Mouse (Mus musculus) forebrain, embryonic 10.5 days (tissue): Measurements from ENCODE around the gene Mvb12b. TPM values are rescaled to one million over a fixed set of nuclear protein-coding genes. Genes with fewer than 3 reads are reported as not detected.
A peak's percentile ranks its signal among the peaks of the same experiment; 100 is the strongest.

ENCODE experiments used
- DNase-seq: peaks from one replicate; pipeline ENCODE4 v3.0.0-alpha.2; 2017; ENCODE audit warnings: low spot score; ENCODE audit errors: extremely low spot score
- H3K27ac ChIP-seq: fragments of 300-500 bp; sonication (generic); 2 replicates; pipeline ENCODE4 v1.5.1; 2016; ENCODE audit warnings: mild to moderate bottlenecking
- H3K27me3 ChIP-seq: fragments of 300-500 bp; sonication (generic); 2 replicates; pipeline ENCODE4 v1.6.1; 2016; ENCODE audit warnings: mild to moderate bottlenecking; ENCODE audit not compliant: poor library complexity, severe bottlenecking
- H3K36me3 ChIP-seq: fragments of 300-500 bp; sonication (generic); replicated peaks from 2 replicates; pipeline ENCODE4 v1.6.1; 2016; ENCODE audit warnings: mild to moderate bottlenecking, moderate library complexity
- H3K4me1 ChIP-seq: fragments of 300-500 bp; sonication (generic); 2 replicates; pipeline ENCODE4 v1.6.1; 2016
- H3K4me3 ChIP-seq: fragments of 300-500 bp; sonication (generic); 2 replicates; pipeline ENCODE4 v1.5.1; 2016; ENCODE audit warnings: mild to moderate bottlenecking, moderate library complexity
- H3K9me3 ChIP-seq: fragments of 300-500 bp; sonication (generic); 2 replicates; pipeline ENCODE4 v1.6.1; 2016; ENCODE audit warnings: mild to moderate bottlenecking, moderate library complexity
- WGBS: fragments of 180-500 bp; shearing (Covaris S2); methylation state at CpG from one replicate; pipeline ENCODE4 v1.1.7; 2016; 5-methylcytosine and 5-hydroxymethylcytosine counted together
- polyA plus RNA-seq: library from polyadenylated mRNA; unstranded; fragments of >200 nt; fragmentation: Nextera tagmentation; extraction: Ambion mirVana; gene quantifications from 2 replicates; pipeline ENCODE4 v1.2.1, GENCODE M21; 2016

Gene Mvb12b
- polyA plus RNA-seq, 1 experiment from 2014 or later: 15.8 TPM

DNA sequence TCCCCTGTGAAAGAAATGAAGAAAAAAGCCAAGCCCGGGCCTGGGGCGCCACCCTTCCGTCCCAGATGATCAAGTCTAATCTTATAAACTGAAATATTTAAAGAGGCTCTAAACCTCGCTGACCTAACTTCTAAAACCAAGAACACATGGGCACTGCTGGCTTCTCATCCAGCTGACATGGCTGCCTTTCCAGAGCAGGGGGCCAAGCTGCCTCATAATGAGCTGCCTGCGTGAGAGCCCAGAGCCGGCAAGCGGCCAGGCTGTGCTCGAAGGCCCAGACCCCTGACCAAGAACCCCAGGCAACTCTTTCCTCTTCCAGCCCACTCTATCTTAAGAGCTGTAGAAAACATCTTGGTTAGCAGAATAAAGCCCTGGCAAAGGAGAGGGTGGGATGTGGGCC lies 73.2 kb downstream of the Mvb12b start:
- H3K4me1 ChIP-seq: peaks cover 60% of the 10 kb centered on the region
- H3K36me3 ChIP-seq: peaks cover 24% of the 10 kb centered on the region
- no peak overlapping the region for H3K4me3 ChIP-seq
- 63% methylated on average over 8 of the region's 8 CpGs for WGBS
- no peak for DNase-seq
- no peaks in the 10 kb centered on the region for H3K9me3 ChIP-seq
- H3K27me3 ChIP-seq: peaks cover 9% of the 10 kb centered on the region; the same call in 1 of the 2 replicates
- H3K27ac ChIP-seq: peak overlapping the region; percentile 25; the same call in 1 of the 2 replicates

DNA sequence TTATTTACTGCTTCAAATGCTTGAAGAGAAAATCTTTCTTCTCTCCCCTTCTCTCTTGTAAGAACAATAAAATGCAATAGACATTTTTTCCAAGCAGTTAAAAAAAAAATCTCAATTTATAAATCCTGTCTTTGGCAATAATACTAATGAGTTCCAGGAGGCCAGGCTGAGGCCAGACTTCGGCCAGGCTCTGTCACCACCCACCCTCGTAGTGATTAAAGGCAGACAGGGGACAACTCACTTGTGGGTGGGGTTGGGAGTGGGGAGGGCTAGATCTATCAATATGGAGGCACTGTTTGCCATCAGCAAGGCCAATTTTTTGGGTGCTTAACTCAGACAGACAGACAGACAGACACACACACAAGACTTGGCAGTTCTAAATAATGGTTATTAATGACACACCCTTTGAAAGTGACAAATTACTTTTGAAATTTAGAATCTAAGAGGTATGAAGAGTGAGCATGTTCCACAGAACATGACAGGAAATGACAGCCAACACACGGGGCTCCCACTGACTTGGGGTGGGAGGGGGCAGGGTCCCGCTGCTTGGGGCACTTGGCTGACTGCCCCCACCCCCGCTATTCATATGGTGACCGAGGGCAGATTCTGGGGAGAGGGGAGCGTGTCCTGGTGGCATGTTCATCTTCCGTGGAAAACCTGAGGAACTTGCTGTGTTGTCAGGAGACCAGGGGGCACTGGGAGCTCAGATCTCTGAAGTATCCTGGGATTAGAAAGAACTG lies 74.1 kb downstream of the Mvb12b start:
- no peak for DNase-seq
- H3K27ac ChIP-seq: no peak overlapping the region
- WGBS: 56% methylated on average over 8 of the region's 8 CpGs

DNA sequence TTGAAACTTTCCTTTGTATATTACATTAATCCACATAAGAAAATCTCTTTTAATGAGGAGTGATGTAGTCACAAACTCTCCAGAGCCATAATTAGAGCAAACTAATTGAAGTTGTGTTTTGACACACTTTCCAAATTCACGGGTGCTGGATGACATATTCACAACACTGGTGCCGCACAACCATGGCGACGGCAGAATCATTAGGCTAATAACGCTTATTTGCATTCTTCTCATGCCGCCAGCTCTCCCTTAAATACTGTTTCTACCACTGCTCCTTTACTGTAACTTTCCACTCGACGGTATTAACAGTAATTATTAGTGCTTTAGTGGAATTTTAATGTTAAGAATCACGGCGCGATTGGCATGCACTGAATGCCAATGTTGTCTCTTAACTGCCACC lies 74.8 kb downstream of the Mvb12b start:
- H3K9me3 ChIP-seq: no peaks in the 10 kb centered on the region
- H3K36me3 ChIP-seq: peaks cover 11% of the 10 kb centered on the region
- no peak for DNase-seq
- H3K4me1 ChIP-seq: peaks cover 67% of the 10 kb centered on the region
- H3K4me3 ChIP-seq: no peak overlapping the region
- no peak overlapping the region for H3K27ac ChIP-seq
- WGBS: 77% methylated on average over 11 of the region's 11 CpGs
- H3K27me3 ChIP-seq: peaks cover 9% of the 10 kb centered on the region; the same call in 1 of the 2 replicates

More for the DNA sequence above, 74.1 kb downstream of the Mvb12b start:
- Histone ChIP-seq H3K36me3 (peaks cover 15% of the 10 kb centered on the region), H3K4me3 (no peak overlapping the region), H3K4me1 (peaks cover 67% of the 10 kb centered on the region), H3K27me3 (peaks cover 9% of the 10 kb centered on the region; the same call in 1 of the 2 replicates), H3K9me3 (no peaks in the 10 kb centered on the region)

DNA sequence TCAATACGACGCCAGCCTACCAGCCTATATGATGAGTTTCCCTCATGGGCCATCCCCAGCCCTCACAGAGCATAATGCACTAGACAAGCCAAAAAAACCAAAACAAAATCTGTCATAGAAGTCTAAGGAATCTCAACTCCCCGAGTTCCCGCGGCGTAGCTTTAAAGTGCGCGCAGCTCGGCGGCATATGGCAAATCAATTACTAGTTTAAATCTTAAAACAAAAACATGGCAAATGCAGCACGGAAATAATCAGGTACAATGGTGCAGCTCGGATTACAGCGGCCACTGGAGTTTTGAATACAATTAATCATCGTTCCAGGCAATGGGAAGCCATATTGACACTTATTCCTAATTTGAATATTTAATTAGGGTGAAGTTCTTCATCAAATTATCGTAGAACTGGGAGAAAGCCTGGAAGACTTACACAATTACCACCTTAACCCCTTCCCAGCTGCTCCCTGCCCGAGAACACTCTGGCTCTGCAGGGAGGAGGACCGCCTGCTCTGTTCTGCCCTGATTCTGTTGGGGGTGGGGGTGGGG lies 76.3 kb downstream of the Mvb12b start:
- Histone ChIP-seq H3K4me3 (no peak overlapping the region), H3K27me3 (peaks cover 9% of the 10 kb centered on the region; the same call in 1 of the 2 replicates), H3K27ac (peak overlapping the region; percentile 48; the same call in 1 of the 2 replicates), H3K4me1 (peaks cover 61% of the 10 kb centered on the region), H3K36me3 (no peaks in the 10 kb centered on the region; the same call in 1 of the 2 replicates), H3K9me3 (no peaks in the 10 kb centered on the region)
- DNase-seq: no peak
- 77% methylated on average over 17 of the region's 17 CpGs for WGBS

DNA sequence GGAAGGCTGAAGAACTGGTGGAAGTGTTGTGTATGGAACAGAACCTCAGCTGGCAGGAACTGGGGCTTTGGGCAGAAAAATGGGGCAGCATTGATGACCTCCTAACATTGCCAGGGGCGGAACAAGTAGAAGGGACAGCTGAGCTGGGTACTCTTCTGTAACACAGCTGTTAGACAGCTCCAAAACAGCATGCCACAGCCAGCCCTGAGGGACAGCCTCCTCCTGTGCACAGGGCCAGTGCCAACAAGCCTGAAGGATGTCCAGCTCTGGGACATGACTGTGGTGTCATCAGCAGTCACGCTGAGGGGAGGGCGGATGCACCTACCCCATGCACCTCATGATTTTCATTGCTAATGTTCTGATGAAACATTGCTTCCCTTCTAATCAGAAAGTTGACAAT lies 78.7 kb downstream of the Mvb12b start:
- H3K27ac ChIP-seq: 0 out of 2 replicates have a peak overlapping the region, but pooled peaks have one; percentile 40
- H3K27me3 ChIP-seq: peaks cover 7% of the 10 kb centered on the region; the same call in 1 of the 2 replicates
- no peaks in the 10 kb centered on the region; the same call in 1 of the 2 replicates for H3K36me3 ChIP-seq
- no peak overlapping the region for H3K4me3 ChIP-seq
- WGBS: 90% methylated on average over 3 of the region's 3 CpGs
- peaks cover 52% of the 10 kb centered on the region for H3K4me1 ChIP-seq
- DNase-seq: no peak
- no peaks in the 10 kb centered on the region for H3K9me3 ChIP-seq

DNA sequence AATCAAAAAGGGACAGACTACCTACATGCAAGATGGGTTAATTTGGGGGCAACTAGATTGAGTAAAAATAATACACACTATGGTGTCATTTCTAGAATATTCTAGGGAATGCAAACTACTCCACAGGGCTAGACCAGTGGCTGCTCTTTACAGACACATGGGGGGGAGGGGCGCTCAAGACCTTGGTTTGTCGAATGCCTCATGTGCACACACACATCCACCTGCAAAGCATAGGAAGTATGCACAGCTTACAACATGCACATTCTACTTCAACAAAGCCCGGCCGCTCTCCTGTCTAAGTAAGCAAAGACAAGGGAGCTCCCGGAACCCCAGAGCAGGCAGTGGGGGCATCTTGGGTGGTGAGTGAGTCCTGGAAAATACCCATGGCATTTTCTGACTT lies 79.7 kb downstream of the Mvb12b start:
- Histone ChIP-seq H3K36me3 (no peaks in the 10 kb centered on the region; the same call in 1 of the 2 replicates), H3K4me3 (no peak overlapping the region), H3K4me1 (peaks cover 48% of the 10 kb centered on the region), H3K27me3 (no peaks in the 10 kb centered on the region; the same call in 1 of the 2 replicates), H3K9me3 (no peaks in the 10 kb centered on the region), H3K27ac (no peak overlapping the region)
- no peak for DNase-seq
- 98% methylated on average over 5 of the region's 5 CpGs for WGBS

DNA sequence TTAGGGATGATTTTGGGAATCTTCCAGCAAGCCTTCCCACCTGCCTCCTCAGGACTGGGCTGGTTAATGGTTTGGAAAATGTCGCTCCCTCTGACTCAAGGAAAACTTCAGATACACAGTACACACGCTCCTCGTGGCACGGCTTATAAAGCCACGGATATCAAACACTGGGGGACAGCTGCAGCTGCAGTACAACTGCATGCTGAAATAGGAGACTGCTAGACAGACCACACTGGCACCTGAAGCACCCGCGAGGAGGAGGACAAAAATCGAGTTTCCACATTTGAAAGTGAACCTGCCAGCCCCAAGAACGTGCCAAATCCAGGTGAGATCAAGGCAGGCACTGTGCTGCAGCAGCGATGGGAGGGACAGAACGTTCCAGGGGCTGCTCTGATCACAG lies 82.1 kb downstream of the Mvb12b start:
- Histone ChIP-seq H3K4me1 (peaks cover 42% of the 10 kb centered on the region), H3K36me3 (peaks cover 18% of the 10 kb centered on the region)
- 89% methylated on average over 11 of the region's 11 CpGs for WGBS

DNA sequence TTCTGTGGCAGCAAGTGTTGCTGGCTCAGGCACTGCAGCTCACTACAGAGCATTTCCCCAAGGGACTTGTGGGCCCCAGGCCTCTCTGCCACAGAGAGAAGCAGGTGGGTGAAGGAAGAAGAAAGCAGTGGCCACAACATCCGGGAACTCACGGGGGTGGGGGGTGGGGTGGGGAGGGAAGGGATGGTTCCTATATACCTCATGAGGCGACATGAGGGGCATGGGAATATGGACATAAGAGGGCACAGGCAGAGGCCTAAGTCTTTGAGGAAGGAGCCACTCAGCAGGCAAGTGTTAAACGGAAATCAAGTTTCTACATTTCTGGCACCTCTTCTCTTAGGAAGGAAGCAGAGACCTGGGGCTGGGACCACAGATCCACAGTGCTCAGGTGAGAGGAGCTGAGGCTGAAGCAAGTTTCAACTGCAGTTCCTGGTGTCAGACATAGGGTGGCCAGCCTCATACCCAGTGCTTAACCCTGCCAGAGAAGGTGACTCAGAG lies 84.0 kb downstream of the Mvb12b start:
- Histone ChIP-seq H3K36me3 (peaks cover 22% of the 10 kb centered on the region), H3K27me3 (no peaks in the 10 kb centered on the region; the same call in 1 of the 2 replicates), H3K27ac (no peak overlapping the region), H3K9me3 (no peaks in the 10 kb centered on the region), H3K4me1 (peaks cover 24% of the 10 kb centered on the region), H3K4me3 (no peak overlapping the region)
- no peak for DNase-seq
- WGBS: 78% methylated on average over 4 of the region's 4 CpGs

More for the DNA sequence above, 82.1 kb downstream of the Mvb12b start:
- H3K4me3 ChIP-seq: no peak overlapping the region
- H3K9me3 ChIP-seq: no peaks in the 10 kb centered on the region
- no peaks in the 10 kb centered on the region; the same call in 1 of the 2 replicates for H3K27me3 ChIP-seq
- no peak for DNase-seq
- no peak overlapping the region for H3K27ac ChIP-seq

DNA sequence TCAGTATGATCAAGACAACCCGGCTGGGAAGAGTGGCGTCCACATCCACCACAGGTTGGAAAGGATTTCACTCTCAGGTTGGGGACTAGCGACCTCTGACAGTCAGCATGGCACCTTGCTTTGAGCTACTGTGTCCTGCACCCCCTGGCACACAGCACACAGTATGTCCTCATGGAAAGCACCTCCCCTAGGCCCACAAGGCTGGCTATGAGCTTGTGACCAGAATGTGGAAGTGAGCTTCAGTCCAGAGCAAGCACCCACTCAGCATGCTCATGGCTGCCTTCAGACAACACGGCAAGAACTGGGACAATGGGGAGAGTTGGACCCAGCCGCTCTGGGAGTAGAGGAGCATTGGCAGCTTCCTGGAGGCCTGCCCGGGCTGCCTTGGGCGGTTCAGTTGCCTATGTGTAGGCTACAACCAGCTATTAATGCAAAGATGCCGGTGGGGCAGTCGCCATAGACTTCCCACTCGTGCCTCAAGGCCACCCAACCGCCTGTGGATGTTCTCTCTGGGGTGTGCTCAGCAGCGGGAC lies 84.6 kb downstream of the Mvb12b start:
- Histone ChIP-seq H3K4me1 (peaks cover 24% of the 10 kb centered on the region), H3K27me3 (0 out of 2 replicates have a peak, but pooled peaks cover 5% of the 10 kb centered on the region), H3K9me3 (no peaks in the 10 kb centered on the region), H3K27ac (peak overlapping the region; percentile 36; the same call in 1 of the 2 replicates), H3K36me3 (peaks cover 26% of the 10 kb centered on the region), H3K4me3 (no peak overlapping the region)
- WGBS: 92% methylated on average over 12 of the region's 12 CpGs
- DNase-seq: no peak

DNA sequence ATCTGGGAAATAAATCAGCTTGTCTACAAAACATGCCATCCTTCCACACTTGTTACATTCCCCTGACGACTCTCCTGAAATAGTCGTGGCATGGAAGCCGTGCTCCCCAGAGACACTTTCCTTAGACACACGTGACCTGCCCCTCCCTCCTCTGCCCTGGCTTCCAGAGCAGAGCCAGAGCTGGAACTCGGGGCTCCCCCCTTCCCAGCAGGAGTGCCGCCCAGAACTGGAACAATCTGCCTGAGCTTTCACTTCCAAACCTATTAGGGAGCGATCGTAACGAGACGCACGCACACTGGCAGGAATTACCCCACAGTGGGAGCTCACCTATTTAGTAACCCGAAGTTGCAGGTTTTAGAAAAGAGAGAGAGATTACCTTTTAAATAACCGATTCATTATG lies 86.0 kb downstream of the Mvb12b start:
- Histone ChIP-seq H3K4me3 (no peak overlapping the region), H3K36me3 (peaks cover 32% of the 10 kb centered on the region), H3K27me3 (0 out of 2 replicates have a peak, but pooled peaks cover 6% of the 10 kb centered on the region), H3K27ac (no peak overlapping the region), H3K9me3 (no peaks in the 10 kb centered on the region), H3K4me1 (peaks cover 34% of the 10 kb centered on the region)
- no peak for DNase-seq
- 58% methylated on average over 13 of the region's 13 CpGs for WGBS

DNA sequence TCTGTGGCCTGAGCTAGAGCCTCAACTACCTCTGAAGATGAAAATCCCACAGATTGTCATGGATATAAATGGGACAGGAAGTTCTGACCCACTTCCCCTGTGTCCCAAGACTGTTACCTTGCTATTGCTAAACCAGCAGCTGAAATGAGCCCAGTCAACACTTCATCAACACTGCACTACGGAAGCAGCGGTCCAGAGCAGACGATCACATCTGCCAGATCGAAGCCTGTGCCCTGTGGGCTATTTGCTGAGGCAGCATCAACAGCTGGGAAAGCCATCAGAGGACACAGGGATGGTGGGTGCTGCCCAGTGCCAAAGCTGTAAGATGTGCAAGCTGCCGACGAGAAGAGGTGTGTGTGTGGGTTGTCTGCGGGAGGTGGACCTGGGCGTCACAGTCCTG lies 86.4 kb downstream of the Mvb12b start:
- 87% methylated on average over 8 of the region's 8 CpGs for WGBS
- no peak for DNase-seq
- Histone ChIP-seq H3K27ac (peak overlapping the region; percentile 40; the same call in 1 of the 2 replicates), H3K4me3 (no peak overlapping the region), H3K9me3 (no peaks in the 10 kb centered on the region), H3K27me3 (0 out of 2 replicates have a peak, but pooled peaks cover 6% of the 10 kb centered on the region), H3K36me3 (peaks cover 32% of the 10 kb centered on the region), H3K4me1 (peaks cover 38% of the 10 kb centered on the region)

DNA sequence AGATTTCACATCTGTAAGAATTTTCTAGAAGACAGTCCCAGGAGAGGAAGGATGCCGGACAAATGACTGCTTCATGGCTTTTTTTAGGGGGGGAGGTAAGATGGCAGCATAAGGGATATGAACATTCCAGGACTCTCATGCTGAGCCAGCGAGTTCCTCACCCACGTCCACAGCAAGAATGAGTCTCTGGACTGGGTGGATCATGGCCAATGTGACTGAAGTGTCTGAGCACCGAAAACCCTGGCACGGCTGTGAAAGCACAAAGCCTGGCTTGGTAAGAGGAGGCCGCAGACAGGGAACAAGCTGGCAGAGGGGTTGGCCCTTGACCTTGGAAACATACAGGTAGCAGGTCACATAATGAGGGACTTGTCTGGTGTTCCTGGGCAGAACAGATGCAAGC lies 87.5 kb downstream of the Mvb12b start:
- no peaks in the 10 kb centered on the region for H3K9me3 ChIP-seq
- H3K4me3 ChIP-seq: no peak overlapping the region
- H3K36me3 ChIP-seq: peaks cover 33% of the 10 kb centered on the region
- DNase-seq: no peak
- peaks cover 7% of the 10 kb centered on the region; the same call in 1 of the 2 replicates for H3K27me3 ChIP-seq
- peaks cover 49% of the 10 kb centered on the region for H3K4me1 ChIP-seq
- H3K27ac ChIP-seq: no peak overlapping the region
- 94% methylated on average over 6 of the region's 6 CpGs for WGBS
